Mouse (Mus musculus) spleen, postnatal 36 days (tissue): ENCODE measurements around the gene Washc4.
"Not testable (repeated sequence)": the region's sequence is repeated elsewhere in the genome, so short reads cannot be mapped to it uniquely, and the experiment has no call there.

Experiments used
- DNase-seq, 2 experiments: peaks; one replicate each; pipeline ENCODE4 v3.0.0; 2022; ENCODE audit warnings: low spot score in 2 of 2, mixed read lengths in 1 of 2

Gene Washc4

GRCm38 (mm10) chr10:83543439-83544102 lies at the start of gene Washc4:
TSS of gene Washc4 (plus strand) at chr10:83543752.
- DNase-seq, result peak; percentile 95

- DNase-seq, result no peak
Measured at GRCm38 (mm10) chr10:83497321-83497720, 46.2 kb upstream of the Washc4 start.

- DNase-seq, result peak; percentile 34 to 51
Measured at GRCm38 (mm10) chr10:83508962-83509660, 34.4 kb upstream of the Washc4 start.

- no peak for DNase-seq
Measured at GRCm38 (mm10) chr10:83511304-83511703, 32.2 kb upstream of the Washc4 start.

GRCm38 (mm10) chr10:83513736-83514135 lies 29.8 kb upstream of the Washc4 start:
- DNase-seq, result no peak

- DNase-seq, result no peak
Measured at GRCm38 (mm10) chr10:83520990-83521389, 22.6 kb upstream of the Washc4 start.

GRCm38 (mm10) chr10:83524238-83524637 lies 19.3 kb upstream of the Washc4 start:
- DNase-seq, result not testable (repeated sequence)

GRCm38 (mm10) chr10:83530384-83530967 lies 13.1 kb upstream of the Washc4 start:
- DNase-seq, result no peak

GRCm38 (mm10) chr10:83533258-83533909 lies 10.2 kb upstream of the Washc4 start:
- no peak for DNase-seq

GRCm38 (mm10) chr10:83533910-83534283 lies 9.7 kb upstream of the Washc4 start, which contains the start of gene Aldh1l2:
TSS of gene Aldh1l2 (minus strand) at chr10:83534140.
- DNase-seq, result peak; percentile 28 to 47

GRCm38 (mm10) chr10:83536436-83536835 lies 7.1 kb upstream of the Washc4 start:
- DNase-seq, result no peak

GRCm38 (mm10) chr10:83539311-83539980 lies 4.1 kb upstream of the Washc4 start:
- DNase-seq, result no peak

- no peak for DNase-seq
Measured at GRCm38 (mm10) chr10:83540092-83540491, 3.5 kb upstream of the Washc4 start.

GRCm38 (mm10) chr10:83542241-83542640 lies 1.3 kb upstream of the Washc4 start:
- no peak for DNase-seq

- peak; percentile 64 to 69 for DNase-seq
Measured at GRCm38 (mm10) chr10:83544103-83544479, 539 bp downstream of the Washc4 start.

GRCm38 (mm10) chr10:83545341-83545740 lies 1.8 kb downstream of the Washc4 start:
- no peak for DNase-seq

GRCm38 (mm10) chr10:83563005-83563404 lies 19.5 kb downstream of the Washc4 start:
- no peak for DNase-seq

GRCm38 (mm10) chr10:83565449-83566441 lies 22.2 kb downstream of the Washc4 start:
- DNase-seq, result no peak

- no peak for DNase-seq
Measured at GRCm38 (mm10) chr10:83590801-83591200, 47.2 kb downstream of the Washc4 start.

- no peak for DNase-seq
Measured at GRCm38 (mm10) chr10:83592616-83593015, 49.1 kb downstream of the Washc4 start.

- DNase-seq, result no peak
Measured at GRCm38 (mm10) chr10:83594526-83594925, 51.0 kb downstream of the Washc4 start.
